Mouse (Mus musculus): Measurements from ENCODE around the gene Rogdi. TPM values are rescaled to one million over a fixed set of nuclear protein-coding genes. Genes with fewer than 3 reads are reported as not detected.

Gene Rogdi
- polyA plus RNA-seq, 1 experiment from 2014 or later, result 50.2 TPM

GRCm38 (mm10) chr16:4963346-4963745 lies 50.0 kb downstream of the Rogdi start:
- 38% methylated on average over 9 of the region's 9 CpGs for WGBS
- 0 out of 2 replicates have a peak, but pooled peaks cover 9% of the 10 kb centered on the region for H3K36me3 ChIP-seq (ENCODE audit: control insufficient read depth, insufficient read depth, low read length)
- no peaks in the 10 kb centered on the region for H3K27me3 ChIP-seq (replicated peaks; ENCODE audit: control insufficient read depth, insufficient read depth, low read length)
- H3K4me1 ChIP-seq (ENCODE audit: control insufficient read depth, insufficient read depth, low read length), result peaks cover 4% of the 10 kb centered on the region
- H3K27ac ChIP-seq (replicated peaks; ENCODE audit: low read depth, low read length), result no peak overlapping the region
- peak overlapping the region; percentile 88 for H3K9ac ChIP-seq (ENCODE audit: low read depth, low read length)
- ATAC-seq (ENCODE audit: low read depth) (no peak), DNase-seq (ENCODE audit: low spot score) (no peak)
- H3K4me2 ChIP-seq (ENCODE audit: low read depth, low read length), result peak overlapping the region; percentile 73
- H3K9me3 ChIP-seq (ENCODE audit: control insufficient read depth, low read length), result no peaks in the 10 kb centered on the region
- H3K4me3 ChIP-seq (ENCODE audit: low read depth, low read length), result peak overlapping the region; percentile 93

- no peak for ATAC-seq (ENCODE audit: low read depth)
These were observed 53.1 kb downstream of the Rogdi start for GRCm38 (mm10) chr16:4960260-4960659.

More at GRCm38 (mm10) chr16:4960260-4960659, 53.1 kb downstream of the Rogdi start:
- Histone ChIP-seq H3K9ac (ENCODE audit: low read depth, low read length) (no peak overlapping the region), H3K9me3 (ENCODE audit: control insufficient read depth, low read length) (no peaks in the 10 kb centered on the region), H3K27ac (replicated peaks; ENCODE audit: low read depth, low read length) (no peak overlapping the region), H3K4me1 (ENCODE audit: control insufficient read depth, insufficient read depth, low read length) (peaks cover 4% of the 10 kb centered on the region), H3K4me2 (ENCODE audit: low read depth, low read length) (no peak overlapping the region), H3K36me3 (ENCODE audit: control insufficient read depth, insufficient read depth, low read length) (peaks cover 29% of the 10 kb centered on the region), H3K27me3 (replicated peaks; ENCODE audit: control insufficient read depth, insufficient read depth, low read length) (no peaks in the 10 kb centered on the region), H3K4me3 (ENCODE audit: low read depth, low read length) (no peak overlapping the region)
- no peak for DNase-seq (ENCODE audit: low spot score)
- WGBS, result 82% methylated on average over 8 of the region's 8 CpGs

Other genes starting within 250 kb of the Rogdi start
- gene Cdip1, start 223.3 kb downstream of the Rogdi start, polyA plus RNA-seq (2014; fragmentation: Nextera tagmentation; extraction: Ambion mirVana), result 86.7 and 91.2 TPM in 2 replicates
- gene 4930562C15Rik, start 178.1 kb downstream of the Rogdi start, polyA plus RNA-seq (2014; fragmentation: Nextera tagmentation; extraction: Ambion mirVana), result 0.33 and 0.39 TPM in 2 replicates
- gene Ubald1, start 133.2 kb downstream of the Rogdi start, polyA plus RNA-seq (2014; fragmentation: Nextera tagmentation; extraction: Ambion mirVana), result 36.3 and 39.0 TPM in 2 replicates
- gene Mgrn1, start 127.3 kb downstream of the Rogdi start, polyA plus RNA-seq (2014; fragmentation: Nextera tagmentation; extraction: Ambion mirVana), result 76.2 and 87.8 TPM in 2 replicates
- 143 and 162 TPM in 2 replicates for gene Nudt16l1, start 74.8 kb downstream of the Rogdi start, polyA plus RNA-seq (2014; fragmentation: Nextera tagmentation; extraction: Ambion mirVana)
- 48.3 and 53.9 TPM in 2 replicates for gene Anks3, start 49.3 kb downstream of the Rogdi start, polyA plus RNA-seq (2014; fragmentation: Nextera tagmentation; extraction: Ambion mirVana)
- gene Sept12, start 15.7 kb downstream of the Rogdi start, polyA plus RNA-seq (2014; fragmentation: Nextera tagmentation; extraction: Ambion mirVana), result 0.22 TPM in 1 of 2 replicates, not detected in the other
- gene Smim22, start 6.3 kb downstream of the Rogdi start, polyA plus RNA-seq (2014; fragmentation: Nextera tagmentation; extraction: Ambion mirVana), result 5.8 and 9.3 TPM in 2 replicates
- 91.3 and 96.0 TPM in 2 replicates for gene Glyr1, start 36.3 kb upstream of the Rogdi start, polyA plus RNA-seq (2014; fragmentation: Nextera tagmentation; extraction: Ambion mirVana)
- gene Ubn1, start 36.5 kb upstream of the Rogdi start, polyA plus RNA-seq (2014; fragmentation: Nextera tagmentation; extraction: Ambion mirVana), result 24.0 and 24.2 TPM in 2 replicates
- gene Ppl, start 118.9 kb upstream of the Rogdi start, polyA plus RNA-seq (2014; fragmentation: Nextera tagmentation; extraction: Ambion mirVana), result 15.3 and 19.3 TPM in 2 replicates
- 0.22 and 0.36 TPM in 2 replicates for gene Sec14l5, start 133.6 kb upstream of the Rogdi start, polyA plus RNA-seq (2014; fragmentation: Nextera tagmentation; extraction: Ambion mirVana)
- gene Nagpa, start 190.5 kb upstream of the Rogdi start, polyA plus RNA-seq (2014; fragmentation: Nextera tagmentation; extraction: Ambion mirVana), result 14.5 and 18.3 TPM in 2 replicates
- gene AU021092, start 208.7 kb upstream of the Rogdi start, polyA plus RNA-seq (2014; fragmentation: Nextera tagmentation; extraction: Ambion mirVana), result 4.8 and 7.6 TPM in 2 replicates
- 36.8 and 38.2 TPM in 2 replicates for gene Alg1, start 220.1 kb upstream of the Rogdi start, polyA plus RNA-seq (2014; fragmentation: Nextera tagmentation; extraction: Ambion mirVana)
- gene Eef2kmt, start 242.4 kb upstream of the Rogdi start, polyA plus RNA-seq (2014; fragmentation: Nextera tagmentation; extraction: Ambion mirVana), result 25.5 and 32.2 TPM in 2 replicates

Measured in embryonic facial prominence, embryonic 14.5 days (tissue).